Mouse (Mus musculus): ENCODE results near the gene Ppm1n. TPM values are rescaled to one million over a fixed set of nuclear protein-coding genes. Genes with fewer than 3 reads are reported as not detected.
"Not testable (repeated sequence)": the region's sequence is repeated elsewhere in the genome, so short reads cannot be mapped to it uniquely, and the experiment has no call there.

The Ppm1n gene
- total and polyA plus RNA-seq, 2 experiments from 2014 or later: 0.56 TPM; not detected in 1

- peaks cover 13% of the 10 kb centered on the region; the same call in 1 of the 2 replicates for H3K4me1 ChIP-seq (ENCODE audit: control insufficient read depth, insufficient read depth)
- H3K27ac ChIP-seq (ENCODE audit: low read depth); H3K36me3 ChIP-seq (replicated peaks; ENCODE audit: control insufficient read depth, insufficient read depth, low read length); ATAC-seq (ENCODE audit: insufficient read depth, low read depth); DNase-seq (ENCODE audit: low spot score); H3K9me3 ChIP-seq (replicated peaks; ENCODE audit: control insufficient read depth, low read length); H3K9ac ChIP-seq (replicated peaks; ENCODE audit: low read depth, low read length): not testable (repeated sequence)
- peak; percentile 62 for TF ChIP-seq CTCF (IDR thresholded peaks at IDR 0.05; ENCODE audit: low read depth)
- peak overlapping the region; percentile 47 for H3K4me3 ChIP-seq (ENCODE audit: low read depth, low read length)
- H3K27me3 ChIP-seq (ENCODE audit: control insufficient read depth, insufficient read depth, low read length): peaks cover 52% of the 10 kb centered on the region
- H3K4me2 ChIP-seq (ENCODE audit: low read depth, low read length): peak overlapping the region; percentile 96; the same call in 1 of the 2 replicates
- 21% methylated on average over 6 of the region's 6 CpGs for WGBS
Measured at GRCm38 (mm10) chr7:19281680-19282304, 1.9 kb upstream of the Ppm1n start.

- Histone ChIP-seq H3K4me2 (ENCODE audit: low read depth, low read length) (peak overlapping the region; percentile 52), H3K9ac (replicated peaks; ENCODE audit: low read depth, low read length) (no peak overlapping the region), H3K4me3 (ENCODE audit: low read depth, low read length) (peak overlapping the region; percentile 36), H3K27ac (ENCODE audit: low read depth) (no peak overlapping the region), H3K27me3 (ENCODE audit: control insufficient read depth, insufficient read depth, low read length) (peaks cover 52% of the 10 kb centered on the region), H3K9me3 (replicated peaks; ENCODE audit: control insufficient read depth, low read length) (no peaks in the 10 kb centered on the region), H3K36me3 (replicated peaks; ENCODE audit: control insufficient read depth, insufficient read depth, low read length) (no peaks in the 10 kb centered on the region), H3K4me1 (ENCODE audit: control insufficient read depth, insufficient read depth) (peaks cover 13% of the 10 kb centered on the region; the same call in 1 of the 2 replicates)
- ATAC-seq (ENCODE audit: insufficient read depth, low read depth) (no peak), DNase-seq (ENCODE audit: low spot score) (no peak)
- WGBS: 4% methylated on average over 34 of the region's 34 CpGs
- no peak for TF ChIP-seq CTCF (IDR thresholded peaks at IDR 0.05; ENCODE audit: low read depth)
- TF ChIP-seq EP300 (IDR thresholded peaks at IDR 0.05; ENCODE audit: low read depth): no peak
Measured at GRCm38 (mm10) chr7:19279052-19279451, 812 bp downstream of the Ppm1n start.

GRCm38 (mm10) chr7:19276253-19276652, 3.6 kb downstream of the Ppm1n start:
- H3K4me2 ChIP-seq (ENCODE audit: low read depth, low read length): no peak overlapping the region
- no peak overlapping the region for H3K4me3 ChIP-seq (ENCODE audit: low read depth, low read length)
- H3K27ac ChIP-seq (ENCODE audit: low read depth): no peak overlapping the region
- no peaks in the 10 kb centered on the region for H3K9me3 ChIP-seq (replicated peaks; ENCODE audit: control insufficient read depth, low read length)
- H3K27me3 ChIP-seq (ENCODE audit: control insufficient read depth, insufficient read depth, low read length): peaks cover 38% of the 10 kb centered on the region
- 54% methylated on average over 4 of the region's 4 CpGs for WGBS
- H3K4me1 ChIP-seq (ENCODE audit: control insufficient read depth, insufficient read depth): peaks cover 15% of the 10 kb centered on the region; the same call in 1 of the 2 replicates
- no peak overlapping the region for H3K9ac ChIP-seq (replicated peaks; ENCODE audit: low read depth, low read length)
- ATAC-seq (ENCODE audit: insufficient read depth, low read depth): no peak
- DNase-seq (ENCODE audit: low spot score): no peak
- no peak for TF ChIP-seq EP300 (IDR thresholded peaks at IDR 0.05; ENCODE audit: low read depth)
- 0 out of 2 replicates have a peak, but pooled peaks have one; percentile 19 for TF ChIP-seq CTCF (IDR thresholded peaks at IDR 0.05; ENCODE audit: low read depth)
- no peaks in the 10 kb centered on the region for H3K36me3 ChIP-seq (replicated peaks; ENCODE audit: control insufficient read depth, insufficient read depth, low read length)

- Histone ChIP-seq H3K27me3 (ENCODE audit: control insufficient read depth, insufficient read depth, low read length) (no peaks in the 10 kb centered on the region), H3K4me3 (ENCODE audit: low read depth, low read length) (peak overlapping the region; percentile 99), H3K27ac (ENCODE audit: low read depth) (peak overlapping the region; percentile 96), H3K36me3 (replicated peaks; ENCODE audit: control insufficient read depth, insufficient read depth, low read length) (0 out of 2 replicates have a peak, but pooled peaks cover 7% of the 10 kb centered on the region), H3K4me1 (ENCODE audit: control insufficient read depth, insufficient read depth) (peaks cover 18% of the 10 kb centered on the region), H3K9me3 (replicated peaks; ENCODE audit: control insufficient read depth, low read length) (no peaks in the 10 kb centered on the region), H3K4me2 (ENCODE audit: low read depth, low read length) (peak overlapping the region; percentile 100), H3K9ac (replicated peaks; ENCODE audit: low read depth, low read length) (peak overlapping the region; percentile 84)
- TF ChIP-seq EP300 (IDR thresholded peaks at IDR 0.05; ENCODE audit: low read depth) (no peak), CTCF (IDR thresholded peaks at IDR 0.05; ENCODE audit: low read depth) (no peak)
- ATAC-seq (ENCODE audit: insufficient read depth, low read depth) (peak; percentile 37), DNase-seq (ENCODE audit: low spot score) (peak; percentile 34)
- under 1% methylated on average over 36 of the region's 36 CpGs for WGBS
Measured at GRCm38 (mm10) chr7:19272173-19272764, 7.6 kb downstream of the Ppm1n start.

- DNase-seq (ENCODE audit: low spot score) (peak; percentile 83), ATAC-seq (ENCODE audit: insufficient read depth, low read depth) (peak; percentile 59)
- Histone ChIP-seq H3K4me2 (ENCODE audit: low read depth, low read length) (peak within 1 kb of the TSS; percentile 100), H3K4me1 (ENCODE audit: control insufficient read depth, insufficient read depth) (peaks cover 26% of the 10 kb centered on the region), H3K36me3 (replicated peaks; ENCODE audit: control insufficient read depth, insufficient read depth, low read length) (0 out of 2 replicates have a peak, but pooled peaks cover 7% of the 10 kb centered on the region), H3K9ac (replicated peaks; ENCODE audit: low read depth, low read length) (peak within 1 kb of the TSS; percentile 84), H3K27ac (ENCODE audit: low read depth) (peak within 1 kb of the TSS; percentile 96), H3K4me3 (ENCODE audit: low read depth, low read length) (peak within 1 kb of the TSS; percentile 99), H3K9me3 (replicated peaks; ENCODE audit: control insufficient read depth, low read length) (no peaks in the 10 kb centered on the region), H3K27me3 (ENCODE audit: control insufficient read depth, insufficient read depth, low read length) (no peaks in the 10 kb centered on the region)
- under 1% methylated on average over 60 of the region's 62 CpGs for WGBS
- no peak for TF ChIP-seq EP300 (IDR thresholded peaks at IDR 0.05; ENCODE audit: low read depth)
- no peak for TF ChIP-seq CTCF (IDR thresholded peaks at IDR 0.05; ENCODE audit: low read depth)
Measured at GRCm38 (mm10) chr7:19271238-19272172, 8.4 kb downstream of the Ppm1n start, which contains the start of gene Vasp. TSS of gene Vasp (minus strand) at chr7:19271817.
